Mouse (Mus musculus) left cerebral cortex, postnatal 10 days (tissue): ENCODE results near the gene Ifit1. TPM values are rescaled to one million over a fixed set of nuclear protein-coding genes. Genes with fewer than 3 reads are reported as not detected.
A peak's percentile ranks its signal among the peaks of the same experiment; 100 is the strongest.
"Not testable (repeated sequence)": the region's sequence is repeated elsewhere in the genome, so short reads cannot be mapped to it uniquely, and the experiment has no call there.

Source experiments
- DNase-seq, 2 experiments: peaks; one replicate each; pipeline ENCODE4 v3.0.0; 2021 to 2022; ENCODE audit warnings: low spot score in 2 of 2, mixed read lengths in 1 of 2; ENCODE audit errors: extremely low spot score in 1 of 2
- intact Hi-C: fragments of 180-260 bp; cut with DNase I; formaldehyde crosslinking; loops from one replicate; pipeline ENCODE4 v1.15.1; 2025
- total RNA-seq, 2 experiments: library from RNA; stranded (reverse); gene quantifications; 2 replicates each; pipeline ENCODE4 v1.2.3; 2021

The Ifit1 gene
- total RNA-seq, 2 experiments from 2014 or later, result 0.13 TPM; not detected in 1

DNA sequence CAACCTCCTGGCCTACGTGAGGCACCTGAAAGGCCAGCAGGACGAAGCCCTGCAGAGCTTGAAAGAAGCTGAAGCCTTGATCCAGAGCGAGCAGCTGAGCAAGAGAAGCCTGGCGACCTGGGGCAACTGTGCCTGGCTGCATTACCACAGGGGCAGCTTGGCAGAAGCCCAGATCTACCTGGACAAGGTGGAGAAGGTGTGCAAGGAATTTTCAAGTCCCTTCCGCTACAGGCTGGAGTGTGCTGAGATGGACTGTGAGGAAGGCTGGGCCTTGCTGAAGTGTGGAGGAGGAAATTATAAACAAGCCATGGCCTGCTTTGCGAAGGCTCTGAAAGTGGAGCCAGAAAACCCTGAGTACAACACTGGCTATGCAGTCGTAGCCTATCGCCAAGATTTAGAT is 7.0 kb downstream of the Ifit1 start:
- DNase-seq, intact Hi-C loops: not testable (repeated sequence)

DNA sequence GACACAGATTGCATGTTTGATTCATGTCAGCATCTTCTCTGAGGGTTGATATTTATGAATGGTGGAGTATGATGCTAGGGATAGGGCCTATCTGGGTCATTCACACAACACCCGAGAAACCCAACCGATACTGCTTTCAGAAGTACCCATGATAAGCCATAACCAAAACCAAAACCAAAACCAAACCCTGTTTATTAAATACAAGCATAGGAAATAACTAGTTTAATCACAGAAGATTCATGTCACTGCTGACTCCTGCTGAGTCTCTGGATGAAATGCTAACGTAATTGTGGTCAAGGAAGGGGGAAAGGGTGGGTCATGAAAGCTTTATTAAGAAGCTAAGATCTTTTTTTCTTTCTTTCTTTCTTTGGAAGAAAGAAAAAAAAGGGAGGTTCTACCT is 9.6 kb downstream of the Ifit1 start:
- intact Hi-C loops, result no loop called here
- no peak for DNase-seq

DNA sequence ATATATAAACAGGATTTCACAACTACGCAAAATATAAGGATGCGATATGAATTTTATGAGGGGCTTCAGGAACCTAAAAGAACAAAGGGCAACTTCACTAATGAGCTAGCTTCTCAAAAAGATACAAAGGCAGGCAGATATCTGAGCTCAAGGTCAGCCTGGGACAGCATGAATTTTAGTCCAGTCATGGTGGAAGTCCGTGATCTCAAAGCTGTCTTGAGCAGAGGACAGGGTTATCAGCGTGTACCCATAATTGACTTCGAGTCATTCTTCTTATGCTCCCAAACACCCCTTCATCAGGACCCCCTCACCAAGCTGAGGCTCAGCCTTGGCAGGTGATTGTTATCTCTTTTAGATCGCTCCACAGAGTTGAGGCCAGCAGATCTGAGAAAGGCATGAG is 10.3 kb downstream of the Ifit1 start:
- intact Hi-C loops, result no loop called here
- no peak for DNase-seq

DNA sequence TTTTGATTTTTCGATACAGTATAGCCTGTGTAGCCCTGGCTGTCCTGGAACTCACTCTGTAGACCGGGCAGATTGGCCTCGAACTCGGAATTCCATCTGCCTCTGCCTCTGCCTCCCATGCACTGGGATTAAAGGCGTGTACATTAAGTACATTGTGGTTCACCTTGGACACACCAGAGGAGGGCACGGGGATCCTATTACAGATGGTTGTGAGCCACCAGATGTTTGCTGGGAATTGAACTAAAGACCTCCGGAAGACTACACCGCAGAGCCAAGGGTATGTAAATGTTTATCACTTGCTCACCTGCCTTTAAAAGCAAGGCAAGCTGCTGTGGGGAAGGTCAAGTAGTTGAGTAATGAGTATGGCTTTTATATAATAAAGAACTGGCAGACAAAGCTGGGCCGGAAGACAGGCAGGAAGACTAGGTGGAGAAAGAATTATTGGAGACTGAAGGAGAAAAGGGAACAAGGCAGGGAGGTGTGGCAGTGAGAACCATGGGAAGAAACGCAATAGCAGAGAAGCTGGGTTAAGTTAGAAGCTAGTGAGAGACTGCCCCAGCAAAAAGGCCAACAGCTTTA is 14.6 kb downstream of the Ifit1 start:
- DNase-seq, result no peak
- intact Hi-C loops, result no loop called here

DNA sequence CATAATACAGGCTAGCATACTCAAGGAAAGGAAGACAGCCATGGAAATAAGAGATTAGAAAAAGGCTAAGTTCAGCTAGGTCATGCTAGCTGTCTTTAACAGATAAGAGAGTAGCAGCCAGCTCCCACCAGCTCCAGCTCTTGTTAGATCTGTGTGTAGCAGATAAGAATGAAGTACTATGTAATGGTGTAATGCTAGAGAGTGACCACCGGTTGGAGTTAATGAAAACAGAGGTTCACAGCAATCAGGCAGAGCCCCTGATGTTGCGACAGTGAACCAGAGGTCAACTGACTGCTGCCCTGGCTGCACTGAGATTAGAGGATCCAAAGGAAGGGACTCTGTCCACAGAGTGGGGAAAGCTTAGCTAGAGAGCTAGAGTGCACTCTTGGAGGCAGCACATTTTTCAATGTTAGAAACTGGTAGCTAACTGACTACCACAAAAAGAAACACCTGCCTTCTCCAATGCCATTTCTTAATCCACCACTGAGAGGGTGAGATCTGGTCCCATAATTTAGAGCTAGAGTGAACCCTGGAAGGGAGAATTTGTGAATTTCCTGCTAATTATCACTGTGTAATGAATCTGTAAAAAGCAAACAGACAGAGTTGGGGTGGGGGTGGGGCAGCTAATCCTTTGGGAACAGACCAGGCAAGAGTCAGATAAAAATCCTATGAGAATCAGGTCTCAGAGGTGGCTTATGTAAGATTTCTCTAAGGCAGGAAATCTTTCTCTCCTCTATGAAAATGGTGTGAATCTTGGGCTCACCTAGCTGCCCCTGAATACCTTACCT is 16.0 kb downstream of the Ifit1 start:
- intact Hi-C loops, result no loop called here
- no peak for DNase-seq

DNA sequence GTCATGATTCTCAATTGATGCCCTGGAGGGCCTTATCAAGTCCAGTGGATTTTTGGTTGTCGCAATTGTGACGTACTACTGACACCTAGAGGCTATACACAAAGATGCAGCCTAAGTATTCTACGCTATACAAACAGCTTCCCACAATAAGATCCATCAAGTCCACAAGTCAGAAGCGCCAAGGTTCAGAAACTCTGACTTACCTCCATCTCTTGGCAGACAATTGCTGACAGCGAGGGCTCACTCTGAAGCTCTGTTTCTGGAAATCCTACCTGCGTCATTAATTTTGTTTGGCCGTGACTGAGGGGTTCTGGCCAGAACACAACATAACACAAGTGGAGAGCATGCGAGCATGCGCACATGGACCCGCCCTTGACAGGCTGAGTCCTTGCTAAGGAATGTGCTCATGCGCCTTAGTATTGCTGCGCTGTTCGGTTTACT is 21.4 kb downstream of the Ifit1 start:
- intact Hi-C loops, result loop anchor here (5.0 to 10.0 kb wide), 4 partner anchors 263 to 1403 kb away; partner anchors contain the start of gene Kif20b
- peak; percentile 45 to 72 for DNase-seq

DNA sequence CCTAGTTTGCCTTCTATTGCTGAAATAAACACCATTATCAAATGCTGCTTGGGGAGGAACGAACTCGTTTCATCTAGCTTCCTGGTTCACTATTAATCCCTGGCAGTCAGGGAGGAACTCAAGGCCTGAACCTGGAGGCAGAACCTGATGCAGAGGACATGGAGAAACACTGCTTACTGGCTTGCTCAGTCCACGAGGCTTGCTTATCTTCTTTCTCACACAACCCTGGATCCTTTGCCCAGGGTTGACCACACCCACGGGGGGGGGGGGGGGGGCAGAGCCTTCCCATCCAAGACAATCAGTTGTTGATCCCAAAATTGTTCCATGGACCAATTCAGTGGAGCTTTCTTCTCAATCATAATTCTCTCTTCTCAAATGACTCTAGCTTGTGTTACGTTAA is 22.1 kb downstream of the Ifit1 start:
- no peak for DNase-seq
- intact Hi-C loops, result loop anchor here (5.0 to 10.0 kb wide), 4 partner anchors 262 to 1402 kb away; partner anchors contain the start of gene Kif20b

DNA sequence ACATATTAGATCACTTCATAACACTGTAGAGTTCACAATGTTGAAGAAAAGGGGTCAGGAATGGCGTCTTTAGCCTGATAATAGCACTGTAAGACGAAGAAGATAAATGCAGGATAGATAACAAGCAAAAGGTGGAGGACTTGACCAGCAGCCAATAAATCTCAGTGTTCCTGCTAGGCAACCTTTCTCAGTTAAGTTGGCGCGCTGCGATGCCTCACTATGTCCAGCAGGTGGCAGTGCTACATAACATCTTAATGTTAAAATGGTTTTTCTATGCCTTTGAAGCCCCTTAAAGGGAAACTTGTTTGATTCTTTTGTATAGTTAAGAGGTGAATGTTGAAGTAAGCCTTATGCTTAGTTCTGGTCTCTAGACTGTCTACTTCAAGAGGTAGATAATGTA is 25.5 kb downstream of the Ifit1 start:
- intact Hi-C loops, result loop anchor here (5.0 to 10.0 kb wide), 3 partner anchors 106 to 1399 kb away; partner anchors contain the start of gene Kif20b
- DNase-seq, result peak; percentile 45 to 70

DNA sequence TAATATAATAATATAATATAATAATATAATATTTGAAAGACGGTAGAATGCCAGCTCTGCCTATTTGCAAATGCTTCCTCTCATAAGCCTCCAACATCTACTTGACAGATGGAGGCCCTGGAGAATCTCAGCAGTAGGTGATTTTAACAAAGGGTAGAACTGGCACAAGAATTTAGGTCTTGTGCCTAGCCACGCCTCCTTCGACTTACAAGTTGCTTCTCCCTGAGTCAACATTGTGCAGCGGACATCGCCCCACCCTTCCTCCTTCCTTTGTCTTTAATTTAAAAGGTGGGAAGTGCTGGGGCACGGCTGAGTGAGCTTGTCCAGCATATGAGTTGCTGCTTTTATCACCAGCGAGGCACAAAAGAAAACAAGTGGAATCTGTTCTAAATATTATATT is 32.8 kb downstream of the Ifit1 start:
- DNase-seq, result peak in 1 of 2 experiments; percentile 63
- intact Hi-C loops, result no loop called here

DNA sequence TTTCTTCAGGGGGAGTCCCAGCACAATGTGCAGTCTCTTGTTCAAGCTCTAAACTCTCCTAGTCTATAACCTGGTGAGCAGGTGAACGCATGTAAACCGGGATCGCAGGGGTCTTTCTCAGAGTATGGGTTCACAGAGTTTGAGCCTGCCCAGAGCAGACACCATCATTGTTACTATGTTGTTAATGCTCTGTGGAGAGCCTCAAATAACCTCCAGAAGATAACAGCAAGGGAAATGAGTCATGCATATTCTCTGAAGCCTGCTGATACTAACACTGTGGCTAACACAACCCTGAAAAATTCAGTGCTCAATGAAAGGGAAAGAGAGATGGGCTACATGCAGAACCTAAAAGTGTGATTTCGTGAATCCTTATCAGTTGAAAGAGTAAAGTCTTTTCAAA is 37.8 kb downstream of the Ifit1 start:
- no peak for DNase-seq
- intact Hi-C loops, result no loop called here

DNA sequence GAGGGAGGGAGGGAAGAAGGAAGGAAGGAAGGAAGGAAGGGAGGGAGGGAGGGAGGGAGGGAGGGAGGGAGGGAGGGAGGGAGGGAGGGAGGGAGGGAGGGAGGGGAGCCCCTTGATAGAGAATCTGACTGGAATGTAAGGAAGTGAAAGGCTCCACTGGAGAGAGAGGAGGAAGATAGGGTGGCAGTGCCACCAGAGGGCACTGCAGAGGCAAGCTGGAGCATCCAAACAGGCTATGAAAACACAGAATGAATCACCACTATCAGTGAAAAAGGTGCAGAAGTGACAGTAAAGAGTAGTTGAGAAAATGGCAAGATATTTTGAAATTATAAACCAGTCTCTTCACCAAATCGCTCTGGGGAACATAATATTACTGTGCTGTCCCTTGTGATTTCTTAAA is 44.2 kb downstream of the Ifit1 start:
- intact Hi-C loops, result loop anchor here (5.0 kb wide), 2 partner anchors 67 to 87 kb away; no protein-coding TSS in a partner anchor
- peak; percentile 16 to 50 for DNase-seq

DNA sequence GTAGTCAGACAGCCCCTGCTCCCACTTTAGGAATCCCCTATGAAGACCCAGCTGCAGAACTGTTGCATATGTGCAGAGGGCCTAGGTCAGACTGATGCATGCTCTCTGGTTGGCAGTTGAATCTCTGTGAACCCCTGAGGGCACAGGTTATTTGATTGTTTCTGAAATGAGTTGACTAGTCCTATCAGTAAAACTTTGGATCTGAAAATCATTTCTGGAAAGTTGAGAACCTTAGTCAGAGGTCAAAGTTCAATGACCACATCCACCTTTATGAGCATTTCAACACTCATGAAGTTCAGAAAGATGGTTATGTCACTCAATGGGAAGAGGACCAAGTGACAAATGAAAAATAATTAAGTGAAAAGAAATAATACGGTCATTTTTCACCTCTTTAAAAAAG is 44.9 kb downstream of the Ifit1 start:
- intact Hi-C loops, result loop anchor here (5.0 kb wide), 2 partner anchors 67 to 87 kb away; no protein-coding TSS in a partner anchor
- no peak for DNase-seq

DNA sequence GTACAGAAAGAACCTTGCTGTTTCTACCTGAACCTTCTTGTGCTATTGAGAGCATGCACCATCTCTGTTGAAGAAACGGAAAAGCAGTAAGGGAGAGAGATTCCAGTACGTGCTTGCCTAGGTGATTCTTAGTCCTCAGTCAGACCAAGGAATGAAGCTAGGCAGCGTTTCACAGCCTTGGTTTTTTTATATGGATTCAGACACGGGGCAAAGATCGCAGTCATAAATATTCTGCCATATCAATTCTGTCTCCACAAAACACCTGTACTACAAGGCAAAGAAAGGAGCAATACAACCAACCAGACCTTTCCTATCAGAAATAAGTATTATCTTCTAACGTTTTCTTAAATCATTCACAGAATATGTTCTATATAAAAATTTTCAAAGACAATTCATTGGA is 50.7 kb downstream of the Ifit1 start:
- no peak for DNase-seq
- intact Hi-C loops, result no loop called here

DNA sequence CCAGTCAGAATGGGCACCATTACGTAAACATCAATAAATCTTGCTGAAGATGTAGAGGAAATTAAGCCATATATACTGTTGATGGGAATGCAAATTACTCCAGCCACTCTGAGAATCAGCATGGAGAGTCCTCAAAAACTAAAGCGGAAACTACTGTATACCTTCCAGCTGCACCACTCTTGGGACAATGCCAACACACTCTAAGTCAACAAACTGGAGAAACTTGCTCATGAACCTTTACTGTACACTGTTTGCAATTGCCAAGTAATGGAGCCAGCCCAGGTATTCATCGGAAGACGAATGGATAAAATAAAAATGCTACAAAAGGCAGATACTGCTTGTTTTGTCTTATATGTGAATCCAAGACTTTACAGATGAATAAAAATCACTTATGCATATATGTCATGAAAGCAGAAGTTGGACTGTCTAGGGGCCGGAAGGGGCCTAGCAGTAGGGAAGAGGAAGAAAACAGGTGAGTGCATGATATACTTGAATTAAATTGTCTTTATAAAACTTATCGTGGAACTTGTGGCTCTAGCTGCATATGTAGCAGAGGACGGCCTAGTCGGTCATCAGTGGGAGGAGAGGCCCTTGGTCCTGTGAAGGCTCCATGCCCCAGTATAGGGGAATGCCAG is 55.8 kb downstream of the Ifit1 start:
- intact Hi-C loops, result no loop called here

DNA sequence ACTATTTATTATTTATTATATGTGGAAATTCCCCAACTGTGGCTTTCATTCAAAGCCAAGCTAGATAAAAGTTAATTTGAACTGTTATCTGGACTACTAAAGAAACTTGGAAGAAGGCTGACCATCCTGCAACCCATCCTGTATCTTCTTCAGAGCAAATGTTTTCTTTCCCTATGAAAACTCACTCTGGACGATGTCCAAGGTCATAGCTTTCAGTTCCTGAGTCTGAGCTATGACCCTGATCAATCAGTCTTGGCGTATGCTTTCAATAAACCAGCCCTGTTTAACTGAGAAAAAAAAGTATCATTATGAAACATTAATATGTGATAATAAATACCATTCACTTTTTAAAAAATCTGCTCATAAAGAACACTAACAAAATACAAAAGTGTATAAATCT is 56.8 kb downstream of the Ifit1 start:
- DNase-seq, result no peak
- intact Hi-C loops, result no loop called here

More for the DNA sequence above, 55.8 kb downstream of the Ifit1 start:
- no peak for DNase-seq

DNA sequence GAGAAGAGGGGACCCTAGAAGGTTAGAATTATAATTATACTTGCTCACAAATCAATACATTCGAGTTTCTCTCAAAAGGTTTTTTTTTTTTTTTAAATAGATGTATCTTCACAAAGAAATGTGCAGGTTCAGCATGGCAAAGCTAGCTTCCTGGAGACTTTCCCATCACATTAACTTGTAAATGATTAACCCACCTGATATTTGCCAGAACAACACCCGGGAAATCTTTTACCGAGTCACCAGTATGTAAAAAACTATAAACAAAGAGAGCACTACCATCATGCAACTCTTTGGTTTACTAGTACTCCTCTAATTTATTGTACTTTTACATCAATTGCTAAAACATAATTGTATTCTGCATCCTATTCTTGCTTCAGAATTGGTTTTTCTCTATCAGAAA is 57.8 kb downstream of the Ifit1 start:
- intact Hi-C loops, result no loop called here
- no peak for DNase-seq

DNA sequence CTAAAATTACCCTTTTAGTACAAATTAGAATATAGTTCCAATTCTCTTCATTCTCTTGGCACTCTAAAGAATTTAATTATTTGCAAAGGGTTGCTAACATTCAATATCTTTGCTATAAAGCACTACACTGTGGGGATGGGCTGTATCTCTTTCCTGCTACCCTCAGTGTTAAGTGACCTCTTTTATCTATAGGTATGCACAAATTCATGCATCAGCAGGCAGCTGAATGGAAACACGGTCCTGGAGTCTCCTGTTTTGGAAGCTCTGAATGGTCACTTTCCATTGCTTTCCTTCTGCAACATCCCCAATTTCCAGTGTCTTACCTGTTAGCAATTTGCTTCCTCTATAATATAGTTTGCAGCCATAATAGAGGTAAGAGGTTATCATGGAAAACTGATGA is 58.2 kb downstream of the Ifit1 start:
- intact Hi-C loops, result no loop called here
- DNase-seq, result no peak

DNA sequence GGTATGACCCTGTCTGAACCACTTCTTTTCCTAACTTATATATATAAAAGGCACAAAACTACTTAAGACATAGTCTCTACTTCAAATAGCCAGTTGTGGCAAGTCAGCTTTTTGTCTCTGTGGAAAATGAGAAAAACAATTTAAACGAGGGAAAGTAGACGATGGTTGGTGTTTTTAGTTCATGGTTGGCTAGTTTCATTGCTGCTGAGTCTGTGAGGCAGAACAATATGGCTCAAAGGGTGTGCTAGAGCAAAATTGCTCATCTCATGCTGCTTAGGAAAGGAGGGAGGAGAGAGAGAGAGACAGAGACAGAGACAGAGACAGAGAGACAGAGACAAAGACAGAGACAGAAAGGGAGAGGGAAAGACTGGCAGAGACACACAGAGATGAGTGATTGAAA is 58.6 kb downstream of the Ifit1 start:
- intact Hi-C loops, result no loop called here

More for the DNA sequence above, 58.6 kb downstream of the Ifit1 start:
- DNase-seq, result no peak
